Mouse (Mus musculus) c-Kit-negative CD71-positive TER-119-positive erythroid progenitor cells, embryonic 14.5 days (primary cell): ENCODE results near the gene Vapb.

Experiments
- DNase-seq: peaks from one replicate; pipeline ENCODE4 v3.0.0-alpha.2; 2013; ENCODE audit warnings: low read depth, low spot score

The Vapb gene

DNA sequence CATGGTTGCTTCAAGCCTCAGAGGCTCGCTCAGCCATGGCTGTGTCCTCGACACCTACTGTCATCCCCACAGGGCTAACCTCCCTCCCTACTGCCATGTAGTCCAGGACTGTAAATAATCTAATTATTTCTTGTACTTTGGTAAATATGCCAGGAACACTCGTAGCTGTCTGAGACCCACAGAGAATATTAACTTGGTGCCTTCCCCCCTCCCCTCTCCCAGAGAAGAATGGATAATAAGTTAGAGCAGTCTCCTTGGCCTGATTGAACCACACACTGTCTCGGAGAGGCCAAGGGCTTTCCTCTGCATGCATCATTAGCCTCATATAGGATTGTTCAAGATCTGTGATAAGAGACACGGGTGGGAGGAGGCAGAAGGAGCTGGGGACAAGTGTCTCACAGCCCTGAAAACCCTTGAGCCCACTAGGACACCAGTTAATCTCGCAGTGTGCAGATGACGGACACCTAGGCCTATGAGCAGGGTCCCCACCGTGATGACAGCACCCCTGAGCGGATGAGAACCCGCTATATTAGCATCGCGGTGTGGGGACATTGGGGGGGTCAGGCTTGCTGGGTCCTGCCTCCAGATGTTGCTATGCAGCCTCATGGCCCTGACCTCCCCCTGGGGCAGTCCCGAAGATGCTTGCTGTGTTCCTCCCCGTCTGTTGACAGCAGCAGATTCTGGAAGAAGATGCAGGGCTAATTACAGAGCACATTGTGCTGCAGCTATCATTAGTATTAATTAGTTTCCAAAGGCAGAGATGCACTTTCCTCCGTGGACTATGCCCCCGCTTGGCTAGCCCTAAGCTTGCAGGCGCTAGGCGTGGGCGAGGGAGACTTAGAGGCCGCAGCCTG is 54.8 kb downstream of the Vapb start:
- no peak for DNase-seq

DNA sequence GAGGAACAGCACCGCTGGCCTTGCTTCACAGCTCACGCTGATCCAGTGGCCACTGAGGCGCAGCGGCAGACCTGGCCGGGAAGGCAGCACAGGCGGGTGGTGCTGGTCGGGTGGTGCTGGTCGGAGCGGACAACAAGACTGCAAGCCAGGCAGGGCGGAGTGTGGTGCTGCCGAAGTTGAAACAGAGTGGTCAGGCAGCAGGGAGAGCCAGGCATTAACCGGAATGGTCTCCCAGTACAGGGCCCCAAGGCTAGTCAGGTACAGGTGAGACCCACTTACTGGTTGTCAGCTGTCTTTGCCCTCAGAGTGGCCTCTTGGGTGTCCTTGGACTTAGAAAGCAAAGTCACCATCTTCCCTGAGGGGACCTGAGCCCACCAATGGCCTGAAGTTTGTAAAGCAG is 56.7 kb downstream of the Vapb start:
- DNase-seq: no peak

DNA sequence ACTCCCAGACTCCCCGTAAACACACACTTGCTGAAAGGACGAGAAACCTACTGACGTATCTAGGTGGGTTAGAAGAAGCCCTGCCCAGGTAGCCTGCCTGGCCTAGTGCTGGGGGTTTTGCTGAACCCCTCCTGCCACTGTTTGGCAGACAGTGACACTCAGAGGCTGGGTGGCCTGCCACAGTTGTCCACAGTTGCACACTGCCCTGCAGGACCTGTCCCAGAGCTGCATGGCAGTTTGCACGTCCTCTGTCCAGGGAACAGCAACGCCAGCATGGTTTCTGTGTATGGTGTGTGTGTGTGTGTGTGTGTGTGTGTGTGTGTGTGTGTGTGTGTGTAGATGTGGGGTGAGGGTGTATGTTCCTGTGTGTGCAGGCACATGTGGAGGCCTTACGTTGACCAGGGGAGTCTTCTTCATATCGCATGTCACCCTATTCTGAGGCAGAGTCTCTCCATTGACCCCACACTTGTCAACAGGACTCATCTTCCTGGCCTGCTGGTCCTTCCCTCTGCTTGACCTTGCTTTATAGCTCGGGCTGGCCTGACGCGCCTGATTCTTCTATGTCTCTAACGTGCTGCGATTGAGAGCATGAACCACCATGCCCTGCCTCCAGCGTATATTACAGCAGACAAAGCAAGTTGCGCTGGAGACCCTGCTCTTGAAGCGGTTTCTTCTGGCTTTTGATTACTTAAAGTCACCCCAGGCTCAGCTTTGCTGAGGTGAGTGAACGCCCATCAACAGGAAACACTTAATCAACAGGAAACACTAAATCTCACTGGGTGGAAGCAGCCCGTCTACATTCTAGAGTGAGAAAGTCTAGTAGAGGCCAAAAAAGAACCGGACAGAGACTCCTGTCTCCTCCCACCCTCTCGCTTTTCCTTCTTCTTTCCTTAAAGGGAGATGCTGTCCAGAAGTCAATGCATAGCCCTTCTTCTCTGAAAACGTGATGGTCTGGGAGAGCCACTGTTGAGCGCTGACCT is 57.5 kb downstream of the Vapb start:
- DNase-seq: no peak

DNA sequence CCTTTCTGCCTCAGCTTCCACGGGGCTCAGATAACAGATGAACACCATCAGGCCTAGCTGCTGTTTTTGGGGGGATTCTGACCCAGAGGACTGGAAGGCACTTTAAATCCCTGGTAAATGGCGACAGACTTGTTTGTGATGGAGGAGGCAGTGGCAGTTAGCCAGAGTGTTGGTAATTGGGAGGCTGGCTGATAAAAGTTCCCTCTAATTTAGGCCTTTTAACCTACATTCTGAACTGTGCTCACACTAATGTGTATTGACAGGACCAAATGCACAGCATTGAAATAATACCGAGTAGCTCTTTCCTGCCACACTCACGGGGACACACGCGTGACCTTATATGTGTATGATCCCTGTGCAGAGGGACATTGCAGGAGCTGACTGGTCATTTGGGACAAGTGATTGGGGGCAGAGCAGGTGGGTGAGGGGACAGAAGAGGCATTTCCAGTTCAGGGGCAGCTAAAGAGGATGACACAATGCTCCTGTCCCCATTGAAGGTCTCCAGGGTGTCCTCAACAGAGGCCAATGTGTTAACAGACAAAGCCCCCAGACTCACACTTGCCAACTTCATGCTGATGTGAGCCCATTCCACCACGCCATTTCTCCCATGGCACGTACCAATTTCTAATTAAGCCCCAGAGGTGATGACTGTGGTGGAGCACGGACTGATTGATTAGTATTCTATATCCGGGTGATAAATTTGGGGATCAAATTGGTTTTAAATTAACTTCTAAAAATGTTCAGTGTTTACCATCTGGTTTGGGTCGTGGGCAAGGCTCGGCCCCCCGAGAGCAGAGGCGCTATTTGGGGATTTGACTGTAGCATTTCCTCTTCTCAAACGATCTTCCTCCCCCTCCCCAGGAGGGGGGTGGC is 58.7 kb downstream of the Vapb start:
- no peak for DNase-seq

- DNase-seq: no peak
Observed at GRCm38 (mm10) chr2:173796674-173796963, 59.3 kb downstream of the Vapb start.

DNA sequence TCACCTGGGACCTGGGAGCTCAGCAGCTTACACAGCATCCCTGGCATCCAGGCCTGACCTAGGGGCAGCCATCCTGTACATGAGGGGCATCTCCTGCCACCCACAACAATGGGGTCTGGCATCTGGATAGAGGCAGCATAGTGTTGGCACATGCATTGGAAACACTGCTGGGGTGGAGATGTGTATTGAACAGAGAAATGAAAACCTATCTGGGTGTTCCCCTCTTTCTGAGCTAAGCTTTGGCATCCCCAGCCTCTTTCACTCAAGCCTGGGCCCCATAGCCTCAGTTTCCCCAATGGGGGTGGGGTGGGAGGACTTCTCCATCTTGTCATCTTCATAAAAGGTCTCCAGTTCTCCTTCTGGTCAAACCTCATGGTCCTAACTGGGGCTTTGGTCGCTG is 62.2 kb downstream of the Vapb start:
- DNase-seq: no peak

DNA sequence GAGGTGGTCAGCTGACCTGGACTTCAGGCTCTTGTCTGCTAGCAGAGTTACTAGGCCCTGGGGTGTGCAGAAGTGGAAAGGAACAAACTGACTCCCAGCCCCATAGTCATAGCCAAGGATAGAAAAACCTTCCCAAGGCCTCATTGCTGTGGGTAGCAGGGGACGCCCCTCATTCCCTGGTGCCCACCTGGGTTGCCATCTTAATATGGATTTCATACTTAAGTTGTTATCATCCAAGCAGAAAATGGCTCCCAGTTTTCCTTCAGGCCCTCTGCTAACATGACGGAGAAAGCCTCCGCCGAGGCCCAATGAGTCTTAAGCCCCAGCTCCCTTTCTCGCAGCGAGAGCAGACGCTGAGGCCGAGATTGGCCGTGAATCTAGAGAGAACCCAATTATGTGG is 63.3 kb downstream of the Vapb start:
- no peak for DNase-seq

DNA sequence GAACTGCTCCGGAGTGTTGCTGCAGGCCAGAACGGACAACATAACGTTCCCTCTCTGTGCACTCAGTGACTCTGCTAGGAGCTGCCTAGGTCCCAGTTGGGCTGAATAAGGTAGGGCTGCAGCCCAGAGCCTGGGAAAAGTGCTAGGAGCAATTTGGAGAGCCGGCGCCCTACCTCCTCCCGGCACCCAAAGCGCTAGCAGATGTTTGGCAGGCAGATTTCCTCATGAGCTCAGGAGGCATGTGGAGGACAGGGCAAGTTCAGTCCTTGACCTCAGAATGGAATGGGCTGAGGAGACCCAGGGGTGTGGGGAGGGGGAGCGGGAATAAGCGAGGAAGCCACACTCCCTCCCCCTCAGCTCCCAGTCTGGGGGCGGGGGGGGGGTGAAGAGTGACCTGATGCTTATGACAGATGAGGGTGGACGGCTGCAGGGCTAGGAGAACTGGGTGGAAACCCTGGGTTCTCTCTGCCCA is 64.1 kb downstream of the Vapb start:
- DNase-seq: no peak

DNA sequence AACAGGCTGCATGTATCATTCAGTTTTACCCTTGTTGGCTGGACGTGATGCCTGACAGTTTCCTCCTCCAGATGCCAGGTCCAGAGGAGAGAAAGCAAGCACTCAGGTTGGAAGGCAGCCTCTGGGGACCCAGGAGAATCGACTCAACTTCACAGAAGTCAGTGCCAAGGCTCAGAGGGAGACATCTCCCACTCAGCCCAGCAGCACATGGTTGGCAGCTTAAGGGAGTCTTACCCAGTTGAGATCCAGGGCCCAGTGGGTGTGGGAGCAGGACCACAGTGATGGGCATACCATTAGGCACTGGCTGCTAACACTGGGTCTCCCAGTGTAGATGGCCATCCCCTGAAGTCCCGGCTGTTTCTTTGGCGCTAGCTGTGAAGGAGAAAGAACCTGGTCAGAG is 64.9 kb downstream of the Vapb start:
- DNase-seq: no peak

DNA sequence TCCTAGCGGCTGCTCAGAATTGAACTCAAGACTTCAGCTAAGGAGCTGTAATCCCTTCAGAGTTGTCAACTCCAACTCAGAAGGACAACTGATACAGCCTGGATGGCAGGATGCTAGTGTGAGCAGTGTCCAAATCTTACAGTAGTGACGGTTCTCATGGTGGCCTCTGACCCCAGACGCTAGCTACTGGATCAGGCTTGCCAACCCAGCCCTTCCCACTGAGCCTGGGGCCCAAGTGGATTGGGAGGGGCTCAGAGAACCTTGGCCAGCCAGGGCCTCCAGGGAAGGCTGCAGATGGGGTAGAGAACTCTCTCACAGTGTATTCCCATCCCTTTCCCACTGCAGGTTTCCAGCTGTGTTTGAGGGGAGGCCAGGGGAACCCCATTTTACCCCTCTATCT is 65.6 kb downstream of the Vapb start:
- no peak for DNase-seq

DNA sequence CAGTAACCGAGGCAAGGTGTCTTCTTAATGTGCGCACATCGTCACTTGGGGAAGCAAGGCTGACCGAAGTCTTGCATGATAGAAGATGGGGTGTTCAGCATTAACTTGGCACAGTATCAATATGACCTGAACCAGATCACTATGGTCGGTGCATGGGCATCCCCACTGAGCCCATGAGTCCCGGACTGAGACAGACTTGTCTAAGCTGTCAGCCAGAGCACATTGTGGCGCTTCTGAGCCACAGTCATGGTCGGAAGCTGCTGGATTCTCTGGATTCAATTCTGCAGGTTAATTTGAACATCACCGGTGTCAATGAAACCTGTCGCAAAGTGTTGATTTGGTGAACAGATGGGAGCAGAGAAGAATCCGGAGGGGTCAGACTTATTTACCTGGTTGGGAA is 66.5 kb downstream of the Vapb start:
- DNase-seq: no peak

DNA sequence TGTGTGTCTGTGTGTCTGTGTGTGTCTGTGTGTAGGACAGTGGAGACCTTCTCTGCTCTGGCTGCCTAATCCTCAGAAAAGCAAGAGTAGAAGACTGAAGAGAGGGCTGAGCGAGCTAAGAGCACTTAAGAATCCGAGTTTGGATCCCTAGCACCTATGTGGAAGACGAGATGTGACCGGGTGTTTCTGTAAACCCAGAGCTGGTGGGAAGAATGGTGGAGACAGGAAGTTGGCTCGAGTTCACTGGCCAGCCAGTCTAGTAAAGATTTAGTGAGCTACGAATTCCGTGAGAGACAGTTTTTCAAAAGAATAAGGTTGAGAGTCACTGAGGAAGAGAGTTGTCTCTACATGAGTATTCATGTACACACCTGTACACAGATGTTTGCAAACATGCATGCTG is 69.3 kb downstream of the Vapb start:
- DNase-seq: no peak

GRCm38 (mm10) chr2:173808942-173809341 is 71.6 kb downstream of the Vapb start:
- DNase-seq: no peak

GRCm38 (mm10) chr2:173810036-173810850 is 72.9 kb downstream of the Vapb start:
- DNase-seq: no peak

- DNase-seq: no peak
Observed at GRCm38 (mm10) chr2:173810851-173811130, 73.5 kb downstream of the Vapb start.

- DNase-seq: no peak
Observed at GRCm38 (mm10) chr2:173811850-173812249, 74.5 kb downstream of the Vapb start.

- no peak for DNase-seq
Observed at GRCm38 (mm10) chr2:173813071-173813470, 75.8 kb downstream of the Vapb start.

GRCm38 (mm10) chr2:173826287-173826686 is 89.0 kb downstream of the Vapb start:
- DNase-seq: no peak

DNA sequence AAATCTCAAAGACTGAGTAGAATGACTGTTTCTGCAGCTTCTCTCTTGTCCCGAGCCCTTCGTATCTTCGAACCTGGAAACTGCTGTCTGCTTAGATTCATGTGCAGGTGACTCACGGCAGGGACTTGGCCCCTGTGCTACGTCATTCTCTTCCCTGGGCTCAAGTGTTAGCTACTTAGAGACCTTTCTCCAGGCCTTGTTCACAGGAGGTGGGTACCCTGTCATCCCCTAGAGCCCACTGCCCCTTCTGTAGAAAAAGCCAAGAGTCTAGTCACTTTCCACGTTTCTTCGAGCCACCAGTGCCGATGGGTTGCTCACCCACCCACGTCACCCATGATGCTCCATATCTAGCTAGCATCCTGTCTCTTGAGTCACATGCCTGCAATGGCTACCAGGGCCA is 89.9 kb downstream of the Vapb start:
- no peak for DNase-seq

DNA sequence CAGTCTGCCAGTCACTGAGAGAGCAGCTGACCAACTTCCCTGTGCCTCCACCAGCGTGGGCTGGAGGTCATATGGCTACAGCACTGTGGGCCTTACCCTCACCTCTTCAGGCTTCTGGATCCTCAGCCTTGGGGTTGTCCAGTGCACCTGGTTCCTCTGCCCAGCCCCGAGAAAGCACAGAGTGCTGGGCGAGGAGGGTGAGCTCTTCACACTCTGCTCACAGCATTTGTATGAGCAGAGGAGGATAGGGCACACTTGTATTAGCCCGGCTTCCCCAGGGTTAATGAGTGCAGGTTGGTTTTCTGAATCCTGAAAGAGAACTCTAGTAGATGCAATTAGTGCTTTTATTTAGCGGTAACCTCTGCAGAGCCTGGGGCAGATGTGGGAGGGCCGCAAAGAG is 90.8 kb downstream of the Vapb start:
- DNase-seq: no peak

- DNase-seq: no peak
Observed at GRCm38 (mm10) chr2:173832828-173833492, 95.6 kb downstream of the Vapb start.
